Mouse (Mus musculus): ENCODE measurements at regions not wholly inside any gene's neighbourhood (a gene's known extent, or its start where the extent isn't known, plus 50 kb on each side); places are given as distances from the start of the nearest gene placed in this dataset.

DNA sequence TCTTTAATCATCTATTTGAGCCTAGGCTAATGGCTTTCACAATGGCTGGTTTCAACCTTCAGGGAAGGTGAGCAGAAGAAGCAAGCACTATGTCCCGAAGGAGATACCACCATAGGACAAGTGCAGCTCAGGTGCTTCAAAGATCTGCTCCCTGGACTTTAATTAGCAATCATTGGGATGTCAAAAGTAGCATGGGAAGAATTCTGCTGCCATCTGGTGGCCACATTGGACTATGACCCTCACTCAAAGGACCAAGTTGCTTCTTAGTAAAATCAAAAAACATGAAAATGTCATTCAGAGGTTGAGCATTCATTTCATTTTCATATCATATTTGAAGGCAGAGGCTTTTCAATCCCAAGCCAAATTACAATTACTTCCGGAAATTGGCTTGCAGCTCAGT is 610.9 kb downstream of the Ets1 start:
- TF ChIP-seq FLI1 (IDR thresholded peaks at IDR 0.05; ENCODE audit: low read length) = no peak
- no peak for TF ChIP-seq GATA1 (IDR thresholded peaks at IDR 0.05; ENCODE audit: borderline replicate concordance, low read length)
